Mouse (Mus musculus) small intestine, adult 2 months (tissue): ENCODE data around the gene Lztfl1. TPM values are rescaled to one million over a fixed set of nuclear protein-coding genes. Genes with fewer than 3 reads are reported as not detected.
A peak's percentile ranks its signal among the peaks of the same experiment; 100 is the strongest.

Experiments used
- H3K27ac ChIP-seq: fragments of 200-500 bp; 2 replicates; pipeline ENCODE4 v1.5.1; 2012; ENCODE audit warnings: low read depth, low read length, control low read depth, inconsistent platforms; ENCODE audit not compliant: insufficient read depth
- H3K27me3 ChIP-seq: fragments of 200-500 bp; 2 replicates; pipeline ENCODE4 v1.6.1; 2012; ENCODE audit warnings: mild to moderate bottlenecking, moderate library complexity, low read length, inconsistent platforms; ENCODE audit not compliant: control insufficient read depth, insufficient read depth
- H3K36me3 ChIP-seq: fragments of 200-500 bp; 2 replicates; pipeline ENCODE4 v1.6.1; 2012; ENCODE audit warnings: mild to moderate bottlenecking, low read length, control low read depth, inconsistent platforms; ENCODE audit not compliant: control insufficient read depth, insufficient read depth
- H3K4me1 ChIP-seq: fragments of 200-500 bp; 2 replicates; pipeline ENCODE4 v1.6.1; 2012; ENCODE audit warnings: low read length, inconsistent platforms, mixed read lengths; ENCODE audit not compliant: control insufficient read depth, insufficient read depth, insufficient read length
- H3K4me3 ChIP-seq: fragments of 200-500 bp; 2 replicates; pipeline ENCODE4 v1.5.1; 2012; ENCODE audit warnings: low read depth, mild to moderate bottlenecking, control low read depth, inconsistent platforms, low read length, moderate library complexity
- CTCF ChIP-seq: fragments of 200-500 bp; IDR thresholded peaks from 2 replicates; pipeline ENCODE4 v1.5.1; 2012; ENCODE audit warnings: low read depth, mild to moderate bottlenecking, control low read depth, inconsistent platforms, low read length, moderate library complexity, mixed read lengths; ENCODE audit not compliant: insufficient replicate concordance, insufficient read length; ENCODE audit errors: extremely low read depth
- POLR2A ChIP-seq: fragments of 200-500 bp; IDR thresholded peaks from 2 replicates; pipeline ENCODE4 v1.6.1; 2012; ENCODE audit warnings: low read depth, mild to moderate bottlenecking, control low read depth, inconsistent platforms, low read length, moderate library complexity
- WGBS: fragments of 180-500 bp; shearing (Covaris S2); methylation state at CpG from one replicate; pipeline ENCODE4 v1.1.7; 2018; 5-methylcytosine and 5-hydroxymethylcytosine counted together
- polyA plus RNA-seq: library from polyadenylated mRNA; depleted of rRNA; stranded (reverse); fragments of >200 nt; gene quantifications from 2 replicates; pipeline ENCODE4 v1.2.3, GENCODE M21; 2012

The Lztfl1 gene
- polyA plus RNA-seq, 1 experiment: 0.43 TPM

- 52% methylated on average over 2 of the region's 2 CpGs for WGBS
- H3K4me1 ChIP-seq: no peaks in the 10 kb centered on the region
- H3K36me3 ChIP-seq: no peaks in the 10 kb centered on the region
- peaks cover 3% of the 10 kb centered on the region; the same call in 1 of the 2 replicates for H3K27me3 ChIP-seq
- H3K4me3 ChIP-seq: no peak overlapping the region
- TF ChIP-seq CTCF: no peak
- no peak for TF ChIP-seq POLR2A
- 0 out of 2 replicates have a peak overlapping the region, but pooled peaks have one; percentile 2 for H3K27ac ChIP-seq
Observed at GRCm38 (mm10) chr9:123722737-123723493, 5.4 kb upstream of the Lztfl1 start.

GRCm38 (mm10) chr9:123716301-123716700, 1.2 kb downstream of the Lztfl1 start:
- Histone ChIP-seq H3K4me3 (no peak overlapping the region), H3K27ac (no peak overlapping the region), H3K36me3 (0 out of 2 replicates have a peak, but pooled peaks cover 4% of the 10 kb centered on the region), H3K27me3 (peaks cover under 1% of the 10 kb centered on the region; the same call in 1 of the 2 replicates), H3K4me1 (peaks cover 5% of the 10 kb centered on the region; the same call in 1 of the 2 replicates)
- TF ChIP-seq POLR2A (no peak), CTCF (no peak)
- WGBS: 25% methylated on average over 3 of the region's 3 CpGs

DNA sequence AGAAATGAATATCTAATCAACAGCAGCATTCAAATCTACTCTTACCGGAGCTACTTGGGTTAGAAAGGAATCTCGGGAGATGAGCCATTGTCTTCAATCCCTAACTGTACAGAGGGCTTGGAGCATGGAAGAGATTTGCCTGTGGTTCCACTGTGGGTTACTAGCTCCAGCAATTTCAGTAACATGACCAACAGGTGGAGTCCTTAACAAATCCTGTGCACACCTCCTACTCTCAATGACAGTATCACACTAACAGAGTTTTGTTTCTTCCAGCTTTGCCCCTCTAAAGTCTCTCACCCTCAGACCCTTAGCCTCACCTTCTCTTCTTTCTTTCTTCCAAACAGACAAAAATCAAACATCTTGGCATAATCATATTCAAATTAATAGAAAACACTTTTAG, 4.4 kb downstream of the Lztfl1 start:
- WGBS: 76% methylated on average over 2 of the region's 2 CpGs

GRCm38 (mm10) chr9:123709226-123709625, 8.3 kb downstream of the Lztfl1 start:
- H3K27ac ChIP-seq: no peak overlapping the region
- no peaks in the 10 kb centered on the region for H3K27me3 ChIP-seq
- TF ChIP-seq POLR2A (no peak), CTCF (no peak)
- no peaks in the 10 kb centered on the region for H3K4me1 ChIP-seq
- WGBS: 30% methylated on average over 2 of the region's 2 CpGs
- peaks cover 14% of the 10 kb centered on the region for H3K36me3 ChIP-seq
- H3K4me3 ChIP-seq: no peak overlapping the region

More for the DNA sequence above, 4.4 kb downstream of the Lztfl1 start:
- H3K36me3 ChIP-seq: peaks cover 8% of the 10 kb centered on the region; the same call in 1 of the 2 replicates
- H3K4me3 ChIP-seq: no peak overlapping the region
- H3K27ac ChIP-seq: no peak overlapping the region
- peaks cover 5% of the 10 kb centered on the region; the same call in 1 of the 2 replicates for H3K4me1 ChIP-seq
- no peaks in the 10 kb centered on the region for H3K27me3 ChIP-seq
- no peak for TF ChIP-seq CTCF

DNA sequence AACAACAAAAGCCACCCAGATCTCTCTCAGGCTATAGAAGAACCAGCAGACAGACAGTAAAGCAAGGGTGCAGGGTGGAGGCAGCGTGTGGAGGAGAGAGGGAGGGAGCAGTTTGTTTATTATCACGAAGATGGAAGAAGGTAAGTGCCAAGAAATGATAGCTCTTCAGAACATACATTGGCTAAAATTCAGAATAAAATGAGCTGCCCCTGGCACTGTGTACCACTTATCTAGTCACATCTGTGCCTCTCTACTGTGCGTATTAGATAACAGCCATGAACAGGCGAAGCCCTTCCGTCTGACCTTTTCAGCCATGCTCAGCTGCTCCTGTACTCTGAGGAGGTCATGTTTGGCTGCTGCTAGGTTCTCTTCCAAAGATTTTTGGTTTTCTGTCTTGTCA, 15.7 kb downstream of the Lztfl1 start:
- Histone ChIP-seq H3K27me3 (no peaks in the 10 kb centered on the region), H3K36me3 (peaks cover 16% of the 10 kb centered on the region), H3K27ac (no peak overlapping the region), H3K4me3 (no peak overlapping the region), H3K4me1 (no peaks in the 10 kb centered on the region)
- TF ChIP-seq POLR2A (no peak), CTCF (no peak)
- 87% methylated on average over 5 of the region's 5 CpGs for WGBS

DNA sequence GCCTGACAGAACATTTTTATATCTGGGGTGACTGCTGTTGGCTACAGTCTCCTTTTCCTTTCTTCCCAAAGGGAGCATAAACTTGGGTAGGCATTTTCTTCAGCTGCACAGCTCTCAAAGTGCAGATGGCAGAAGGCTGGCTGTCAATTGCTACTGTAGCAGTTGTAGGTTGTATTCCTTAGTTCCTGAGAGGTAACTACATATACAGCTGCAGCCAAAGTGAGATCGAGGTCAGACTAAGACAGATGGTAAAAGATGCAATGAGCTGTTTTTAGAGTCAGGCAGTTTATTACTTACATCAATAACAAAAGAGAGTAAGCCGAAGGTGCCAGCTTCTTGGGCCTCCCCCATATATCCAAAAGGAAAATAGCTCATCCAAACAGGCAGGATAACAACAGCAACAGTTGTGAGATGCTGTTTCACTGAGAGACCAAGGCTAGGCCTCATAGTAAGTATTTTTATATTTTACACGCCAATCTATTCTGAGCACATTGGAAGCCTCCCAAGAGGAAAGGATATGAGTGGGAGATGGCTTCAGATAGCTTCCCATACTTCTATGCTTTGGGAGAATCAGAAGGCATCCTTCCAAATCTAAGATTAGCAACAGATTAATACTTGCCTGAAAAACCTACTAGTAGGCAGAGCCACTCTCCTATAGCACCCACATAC, 21.7 kb downstream of the Lztfl1 start:
- Histone ChIP-seq H3K27ac (no peak overlapping the region), H3K4me3 (no peak overlapping the region), H3K4me1 (no peaks in the 10 kb centered on the region), H3K36me3 (peaks cover 11% of the 10 kb centered on the region), H3K27me3 (no peaks in the 10 kb centered on the region)
- TF ChIP-seq CTCF: no peak
- no peak for TF ChIP-seq POLR2A
- 89% methylated on average over 3 of the region's 3 CpGs for whole genome bisulfite sequencing

DNA sequence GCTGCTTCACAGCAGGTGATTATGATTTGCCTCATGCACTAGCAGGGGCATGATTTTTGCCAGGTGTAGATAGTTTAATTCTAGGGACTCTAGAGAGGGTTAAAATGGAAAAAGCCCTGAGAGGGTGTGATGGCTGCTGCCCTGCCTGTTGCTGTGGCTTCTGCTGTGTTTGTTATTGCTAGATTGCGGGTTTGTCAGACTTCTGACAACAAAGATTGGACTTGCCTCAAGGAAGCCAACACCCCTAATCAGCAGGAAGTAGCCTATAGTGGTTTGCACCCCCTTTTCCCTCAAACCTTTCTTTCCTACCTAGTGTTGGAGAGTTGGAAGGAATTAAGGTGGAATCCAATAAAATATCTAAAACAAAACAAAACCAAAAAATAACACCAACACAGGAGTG, 29.3 kb downstream of the Lztfl1 start:
- TF ChIP-seq POLR2A (no peak), CTCF (no peak)
- WGBS: 76% methylated on average over 1 of the region's 1 CpGs
- Histone ChIP-seq H3K4me3 (no peak overlapping the region), H3K4me1 (no peaks in the 10 kb centered on the region), H3K27ac (no peak overlapping the region), H3K36me3 (0 out of 2 replicates have a peak, but pooled peaks cover 1% of the 10 kb centered on the region), H3K27me3 (no peaks in the 10 kb centered on the region)

DNA sequence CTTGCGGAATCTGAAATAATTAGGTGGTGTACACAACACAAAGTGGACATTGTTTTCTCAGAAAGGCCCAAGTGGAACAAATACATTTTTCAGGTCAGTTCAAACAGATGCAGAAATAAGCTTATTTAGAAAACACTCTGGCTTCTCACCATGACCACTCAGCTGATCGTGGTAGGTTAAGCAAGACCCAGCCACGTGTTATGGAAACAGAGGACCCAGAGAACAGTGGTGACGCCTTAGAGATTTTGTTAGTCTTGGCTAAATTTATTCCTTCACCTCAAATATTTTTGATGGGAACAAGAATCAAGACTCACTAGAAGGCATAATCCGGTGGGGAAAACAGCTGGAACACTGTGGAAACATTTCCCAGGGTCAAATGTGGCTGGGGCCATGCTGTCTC, 31.3 kb downstream of the Lztfl1 start:
- Histone ChIP-seq H3K36me3 (no peaks in the 10 kb centered on the region), H3K27me3 (no peaks in the 10 kb centered on the region), H3K27ac (no peak overlapping the region), H3K4me1 (no peaks in the 10 kb centered on the region), H3K4me3 (no peak overlapping the region)
- TF ChIP-seq CTCF (no peak), POLR2A (no peak)
- WGBS: 81% methylated on average over 5 of the region's 5 CpGs
